Mouse (Mus musculus) macrophage (primary cell): ENCODE results near the gene Rrm2. TPM values are rescaled to one million over a fixed set of nuclear protein-coding genes. Genes with fewer than 3 reads are reported as not detected.
A peak's percentile ranks its signal among the peaks of the same experiment; 100 is the strongest.

Experiments used
- H3K27ac ChIP-seq: fragments of 350-480 bp; formaldehyde crosslinking; 2 replicates; pipeline ENCODE4 v1.9.0; 2021
- H3K36me3 ChIP-seq: fragments of 350-480 bp; formaldehyde crosslinking; 2 replicates; pipeline ENCODE4 v1.9.0; 2021; ENCODE audit errors: inconsistent target
- H3K4me3 ChIP-seq: fragments of 350-480 bp; formaldehyde crosslinking; 2 replicates; pipeline ENCODE4 v1.9.0; 2021; ENCODE audit errors: inconsistent target
- H3K79me2 ChIP-seq: fragments of 350-480 bp; formaldehyde crosslinking; 2 replicates; pipeline ENCODE4 v1.9.0; 2021; ENCODE audit errors: inconsistent target
- WGBS: methylation state at CpG from one replicate; pipeline ENCODE4 v1.1.7; 2026; ENCODE audit warnings: inconsistent platforms; ENCODE audit not compliant: missing documents; 5-methylcytosine and 5-hydroxymethylcytosine counted together
- polyA plus RNA-seq: library from polyadenylated mRNA; stranded (reverse); fragments of 250-400 nt; gene quantifications from 3 replicates; pipeline ENCODE4 v1.2.4, GENCODE M21; 2018; ENCODE audit warnings: inconsistent platforms

Gene Rrm2
- polyA plus RNA-seq, 1 experiment from 2014 or later, result 10.5 TPM

- no peak overlapping the region for H3K4me3 ChIP-seq
- no peaks in the 10 kb centered on the region for H3K36me3 ChIP-seq
- no peak overlapping the region for H3K27ac ChIP-seq
- 98% methylated on average over 4 of the region's 4 CpGs for WGBS
- no peaks in the 10 kb centered on the region for H3K79me2 ChIP-seq
Observed at GRCm38 (mm10) chr12:24753680-24754079, 45.6 kb downstream of the Rrm2 start.

- H3K79me2 ChIP-seq, result no peaks in the 10 kb centered on the region
- H3K4me3 ChIP-seq, result no peak overlapping the region
- H3K36me3 ChIP-seq, result no peaks in the 10 kb centered on the region
- no peak overlapping the region for H3K27ac ChIP-seq
- 87% methylated on average over 5 of the region's 5 CpGs for WGBS
Observed at GRCm38 (mm10) chr12:24754693-24755092, 46.7 kb downstream of the Rrm2 start.

GRCm38 (mm10) chr12:24755471-24755870 lies 47.4 kb downstream of the Rrm2 start:
- Histone ChIP-seq H3K4me3 (no peak overlapping the region), H3K79me2 (no peaks in the 10 kb centered on the region), H3K36me3 (no peaks in the 10 kb centered on the region), H3K27ac (no peak overlapping the region)
- 90% methylated on average over 7 of the region's 9 CpGs for WGBS

- H3K4me3 ChIP-seq, result no peak overlapping the region
- H3K27ac ChIP-seq, result no peak overlapping the region
- H3K36me3 ChIP-seq, result no peaks in the 10 kb centered on the region
- H3K79me2 ChIP-seq, result no peaks in the 10 kb centered on the region
Observed at GRCm38 (mm10) chr12:24757387-24757786, 49.3 kb downstream of the Rrm2 start.

- Histone ChIP-seq H3K4me3 (no peak overlapping the region), H3K79me2 (no peaks in the 10 kb centered on the region), H3K36me3 (no peaks in the 10 kb centered on the region), H3K27ac (no peak overlapping the region)
- 15% methylated on average over 6 of the region's 6 CpGs for whole genome bisulfite sequencing
Observed at GRCm38 (mm10) chr12:24758374-24758773, 50.3 kb downstream of the Rrm2 start.

- H3K4me3 ChIP-seq, result peak overlapping the region; percentile 18; the same call in 1 of the 2 replicates
- H3K79me2 ChIP-seq, result no peaks in the 10 kb centered on the region
- no peaks in the 10 kb centered on the region for H3K36me3 ChIP-seq
- 26% methylated on average over 3 of the region's 3 CpGs for WGBS
- H3K27ac ChIP-seq, result no peak overlapping the region
Observed at GRCm38 (mm10) chr12:24762253-24762652, 54.2 kb downstream of the Rrm2 start.

Other genes with a start within 250 kb of the Rrm2 start
- 6.8 to 10.3 TPM (median 9.5 TPM) in 3 replicates for gene Taf1b, start 209.9 kb upstream of the Rrm2 start, polyA plus RNA-seq
- gene Grhl1, start 136.0 kb upstream of the Rrm2 start, polyA plus RNA-seq, result 0.10 to 0.42 TPM in 2 of 3 replicates, not detected in the other
- gene Klf11, start 57.0 kb upstream of the Rrm2 start, polyA plus RNA-seq, result 2.1 to 3.6 TPM (median 3.3 TPM) in 3 replicates
- gene Cys1, start 26.4 kb upstream of the Rrm2 start, polyA plus RNA-seq, result not detected in 3 replicates
- gene Mboat2, start 122.6 kb downstream of the Rrm2 start, polyA plus RNA-seq, result not detected in 3 replicates